Mouse (Mus musculus) hindlimb bud, embryonic 11.5 days (tissue): ENCODE data around the gene Nfyb.

Source experiments
- DNase-seq: peaks from one replicate; pipeline ENCODE4 v3.0.0-alpha.2; 2012; ENCODE audit warnings: low read depth, low spot score; ENCODE audit errors: extremely low spot score

Gene Nfyb

GRCm38 (mm10) chr10:82746988-82747850 is 16.7 kb downstream of the Nfyb start:
- no peak for DNase-seq

- no peak for DNase-seq
Measured at GRCm38 (mm10) chr10:82745301-82745700, 18.6 kb downstream of the Nfyb start.

- DNase-seq: no peak
Measured at GRCm38 (mm10) chr10:82744296-82744695, 19.6 kb downstream of the Nfyb start.

GRCm38 (mm10) chr10:82742578-82742977 is 21.4 kb downstream of the Nfyb start:
- DNase-seq: no peak

GRCm38 (mm10) chr10:82741876-82742275 is 22.1 kb downstream of the Nfyb start:
- DNase-seq: no peak

- DNase-seq: no peak
Measured at GRCm38 (mm10) chr10:82741354-82741753, 22.6 kb downstream of the Nfyb start.

GRCm38 (mm10) chr10:82699296-82699941 is 64.5 kb downstream of the Nfyb start:
- no peak for DNase-seq

GRCm38 (mm10) chr10:82698712-82699261 is 65.2 kb downstream of the Nfyb start:
- no peak for DNase-seq
